Mouse (Mus musculus) heart, postnatal 0 days (tissue): ENCODE data around the gene Rbfox1.

ENCODE experiments used
- CTCF ChIP-seq: IDR thresholded peaks from 2 replicates; pipeline ENCODE4 v1.5.1; 2016; ENCODE audit warnings: antibody characterized with exemption, control low read depth, low read depth
- EP300 ChIP-seq: IDR thresholded peaks from 2 replicates; pipeline ENCODE4 v1.6.1; 2016; ENCODE audit warnings: antibody characterized with exemption, low read depth

DNA sequence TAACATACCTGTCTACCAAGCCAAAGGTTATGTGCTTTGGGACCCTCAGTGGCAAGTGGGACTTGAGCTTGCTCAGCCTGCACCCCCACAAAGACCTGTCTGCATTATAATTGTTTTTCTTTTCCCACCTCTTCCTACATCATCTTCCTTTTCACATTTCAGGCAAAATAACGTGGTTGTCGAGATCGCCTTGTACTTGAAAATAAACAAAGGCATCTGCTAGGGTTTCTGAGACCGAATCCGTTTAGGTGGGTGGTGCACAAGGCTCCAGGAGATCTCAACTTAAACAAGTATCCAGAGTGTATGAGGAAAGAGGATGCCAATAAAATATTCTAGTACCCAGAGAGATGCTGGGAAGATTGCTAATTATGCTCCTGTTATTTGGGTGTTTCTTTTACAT is 1390.3 kb downstream of the Rbfox1 start:
- no peak for TF ChIP-seq CTCF
- TF ChIP-seq EP300, result no peak
